Mouse (Mus musculus) MEL (cell line): ENCODE results near the gene AK157302. TPM values are rescaled to one million over a fixed set of nuclear protein-coding genes. Genes with fewer than 3 reads are reported as not detected.

ENCODE experiments used
- polyA plus RNA-seq, 2 experiments: library from polyadenylated mRNA; stranded (reverse) in 1 of 2; unstranded in 1 of 2; fragments of >175 nt in 1 of 2; fragments of >200 nt in 1 of 2; gene quantifications; 2 replicates each; pipeline versions ENCODE4 v1.2.1 to v1.2.4; 2012; ENCODE audit warnings: low replicate concordance in 2 of 2, low read depth in 1 of 2; ENCODE audit not compliant: insufficient read length in 2 of 2, insufficient read depth in 1 of 2, missing spikeins in 1 of 2
- total RNA-seq: library from RNA; depleted of rRNA; stranded (reverse); fragments of 300-350 nt; gene quantifications from 2 replicates; pipeline ENCODE4 v1.2.3, GENCODE M21; 2012; rRNA removed

The AK157302 gene
- total and polyA plus RNA-seq, 3 experiments = 0.10 to 0.50 TPM; not detected in 1

Other genes starting within 250 kb of the AK157302 start
- gene Gpx5, start 202.5 kb upstream of the AK157302 start, total RNA-seq = not detected in 2 replicates
- gene Gpx5, start 202.5 kb upstream of the AK157302 start, polyA plus RNA-seq = not detected
- not detected in 2 replicates for gene Gpx6, start 183.1 kb upstream of the AK157302 start, total RNA-seq
- gene Gpx6, start 183.1 kb upstream of the AK157302 start, polyA plus RNA-seq = not detected
- not detected in 2 replicates for gene Olfr1367, start 148.3 kb upstream of the AK157302 start, total RNA-seq
- gene Olfr1367, start 148.3 kb upstream of the AK157302 start, polyA plus RNA-seq = not detected
- 9.7 and 11.1 TPM in 2 replicates for gene Zscan12, start 132.4 kb upstream of the AK157302 start, total RNA-seq
- gene Zscan12, start 132.4 kb upstream of the AK157302 start, polyA plus RNA-seq = 1 to 10 TPM in 1 of 2 experiments, not detected in 1; 6.8 TPM
- gene Zkscan3, start 92.5 kb upstream of the AK157302 start, total RNA-seq = 16.9 and 17.8 TPM in 2 replicates
- 10 to 100 TPM in 1 of 2 experiments, not detected in 1; 17.1 TPM for gene Zkscan3, start 92.5 kb upstream of the AK157302 start, polyA plus RNA-seq
- 0.26 and 0.35 TPM in 2 replicates for gene Pgbd1, start 54.2 kb upstream of the AK157302 start, total RNA-seq
- gene Pgbd1, start 54.2 kb upstream of the AK157302 start, polyA plus RNA-seq = under 1 TPM in 1 of 2 experiments, not detected in 1; 0.25 TPM
- gene Zscan26, start 41.5 kb upstream of the AK157302 start, total RNA-seq = 7.4 and 7.7 TPM in 2 replicates
- gene Zscan26, start 41.5 kb upstream of the AK157302 start, polyA plus RNA-seq = 1 to 10 TPM in 1 of 2 experiments, not detected in 1; 8.0 TPM
- 0.12 TPM in 1 of 2 replicates, not detected in the other for gene Nkapl, start 26.7 kb upstream of the AK157302 start, total RNA-seq
- under 1 TPM in 1 of 2 experiments, not detected in 1; 0.17 TPM for gene Nkapl, start 26.7 kb upstream of the AK157302 start, polyA plus RNA-seq
- not detected in 2 replicates for gene Zkscan4, start 16.3 kb upstream of the AK157302 start, total RNA-seq
- gene Zkscan4, start 16.3 kb upstream of the AK157302 start, polyA plus RNA-seq = not detected
- not detected in 2 replicates for gene Gm10065, start 15.8 kb upstream of the AK157302 start, total RNA-seq
- not detected for gene Gm10065, start 15.8 kb upstream of the AK157302 start, polyA plus RNA-seq
- 16.4 and 32.5 TPM in 2 replicates for gene Gm11273, start 6.2 kb downstream of the AK157302 start, total RNA-seq
- 100 to 1,000 TPM in 1 of 2 experiments, not detected in 1; 306 TPM for gene Gm11273, start 6.2 kb downstream of the AK157302 start, polyA plus RNA-seq
- 3.2 and 3.9 TPM in 2 replicates for gene Zkscan8, start 35.9 kb downstream of the AK157302 start, total RNA-seq
- 1 to 10 TPM in 1 of 2 experiments, not detected in 1; 3.4 TPM for gene Zkscan8, start 35.9 kb downstream of the AK157302 start, polyA plus RNA-seq
- not detected in 2 replicates for gene Olfr1366, start 47.6 kb downstream of the AK157302 start, total RNA-seq
- under 1 TPM in 1 of 2 experiments, not detected in 1; 0.04 TPM for gene Olfr1366, start 47.6 kb downstream of the AK157302 start, polyA plus RNA-seq
- not detected in 2 replicates for gene Olfr1535, start 64.7 kb downstream of the AK157302 start, total RNA-seq
- gene Olfr1535, start 64.7 kb downstream of the AK157302 start, polyA plus RNA-seq = not detected
- not detected in 2 replicates for gene Olfr1364, start 86.5 kb downstream of the AK157302 start, total RNA-seq
- gene Olfr1364, start 86.5 kb downstream of the AK157302 start, polyA plus RNA-seq = not detected
- not detected in 2 replicates for gene Olfr1362, start 118.8 kb downstream of the AK157302 start, total RNA-seq
- not detected for gene Olfr1362, start 118.8 kb downstream of the AK157302 start, polyA plus RNA-seq
- 0.10 and 0.12 TPM in 2 replicates for gene Olfr11, start 147.3 kb downstream of the AK157302 start, total RNA-seq
- gene Olfr11, start 147.3 kb downstream of the AK157302 start, polyA plus RNA-seq = under 1 TPM in 1 of 2 experiments, not detected in 1; 0.19 TPM
- not detected in 2 replicates for gene Olfr1361, start 168.2 kb downstream of the AK157302 start, total RNA-seq
- not detected for gene Olfr1361, start 168.2 kb downstream of the AK157302 start, polyA plus RNA-seq
- gene Olfr1360, start 182.2 kb downstream of the AK157302 start, total RNA-seq = not detected in 2 replicates
- not detected for gene Olfr1360, start 182.2 kb downstream of the AK157302 start, polyA plus RNA-seq
- not detected in 2 replicates for gene Olfr1359, start 202.9 kb downstream of the AK157302 start, total RNA-seq
- gene Olfr1359, start 202.9 kb downstream of the AK157302 start, polyA plus RNA-seq = not detected
- 2,215 and 3,073 TPM in 2 replicates for gene Hist1h2bl, start 220.9 kb downstream of the AK157302 start, total RNA-seq
- gene Hist1h2bl, start 220.9 kb downstream of the AK157302 start, polyA plus RNA-seq = 1 to 10 TPM in 1 of 2 experiments, not detected in 1; 6.7 TPM
- gene Hist1h2ai, start 221.2 kb downstream of the AK157302 start, total RNA-seq = 1,435 and 1,802 TPM in 2 replicates
- 1 to 10 TPM in 1 of 2 experiments, not detected in 1; 8.2 TPM for gene Hist1h2ai, start 221.2 kb downstream of the AK157302 start, polyA plus RNA-seq
- gene Hist1h3h, start 222.4 kb downstream of the AK157302 start, total RNA-seq = 3,336 and 3,710 TPM in 2 replicates
- 10 to 100 TPM in 1 of 2 experiments, not detected in 1; 18.4 TPM for gene Hist1h3h, start 222.4 kb downstream of the AK157302 start, polyA plus RNA-seq
- 1,196 and 2,041 TPM in 2 replicates for gene Hist1h2bm, start 226.8 kb downstream of the AK157302 start, total RNA-seq
- 1 to 10 TPM in 1 of 2 experiments, not detected in 1; 1.7 TPM for gene Hist1h2bm, start 226.8 kb downstream of the AK157302 start, polyA plus RNA-seq
- gene Hist1h4j, start 239.8 kb downstream of the AK157302 start, total RNA-seq = 947 and 1,094 TPM in 2 replicates
- 1 to 10 TPM in 1 of 2 experiments, not detected in 1; 2.7 TPM for gene Hist1h4j, start 239.8 kb downstream of the AK157302 start, polyA plus RNA-seq